Mouse (Mus musculus) heart, postnatal 0 days (tissue): ENCODE measurements at regions not wholly inside any gene's neighbourhood (a gene's known extent, or its start where the extent isn't known, plus 50 kb on each side); places are given as distances from the start of the nearest gene placed in this dataset.

Experiments used
- CTCF ChIP-seq: IDR thresholded peaks from 2 replicates; pipeline ENCODE4 v1.5.1; 2016; ENCODE audit warnings: antibody characterized with exemption, control low read depth, low read depth
- EP300 ChIP-seq: IDR thresholded peaks from 2 replicates; pipeline ENCODE4 v1.6.1; 2016; ENCODE audit warnings: antibody characterized with exemption, low read depth

- no peak for TF ChIP-seq CTCF
- TF ChIP-seq EP300, result no peak
These were observed 539.8 kb downstream of the Cenpc1 start for GRCm38 (mm10) chr5:85525385-85526194.
